Mouse (Mus musculus): ENCODE measurements around the gene Exoc4. TPM values are rescaled to one million over a fixed set of nuclear protein-coding genes. Genes with fewer than 3 reads are reported as not detected.

The Exoc4 gene
- polyA plus RNA-seq, 1 experiment from 2014 or later, result 28.7 TPM

GRCm38 (mm10) chr6:33502388-33502787 is 253.5 kb downstream of the Exoc4 start:
- no peak overlapping the region for H3K4me2 ChIP-seq (ENCODE audit: low read depth, severe bottlenecking)
- no peaks in the 10 kb centered on the region for H3K27me3 ChIP-seq (ENCODE audit: control insufficient read depth, insufficient read depth, low read length)
- H3K9ac ChIP-seq (ENCODE audit: low read length), result no peak overlapping the region
- H3K36me3 ChIP-seq (ENCODE audit: control insufficient read depth, insufficient read depth, low read length), result no peaks in the 10 kb centered on the region
- no peak for DNase-seq (ENCODE audit: low spot score)
- 86% methylated on average over 4 of the region's 4 CpGs for WGBS
- no peaks in the 10 kb centered on the region for H3K4me1 ChIP-seq (ENCODE audit: control insufficient read depth, insufficient read depth, low read length)
- ATAC-seq (ENCODE audit: insufficient number of reproducible peaks, low FRiP score, low TSS enrichment, low read depth), result no peak
- no peak overlapping the region for H3K27ac ChIP-seq (replicated peaks; ENCODE audit: low read depth, low read length)
- no peak overlapping the region for H3K4me3 ChIP-seq (ENCODE audit: low read depth, low read length)
- no peaks in the 10 kb centered on the region for H3K9me3 ChIP-seq (ENCODE audit: control insufficient read depth, low read length)

GRCm38 (mm10) chr6:33503381-33503780 is 254.5 kb downstream of the Exoc4 start:
- H3K9me3 ChIP-seq (ENCODE audit: control insufficient read depth, low read length), result no peaks in the 10 kb centered on the region
- 89% methylated on average over 3 of the region's 3 CpGs for WGBS
- no peak overlapping the region for H3K4me2 ChIP-seq (ENCODE audit: low read depth, severe bottlenecking)
- no peak overlapping the region for H3K4me3 ChIP-seq (ENCODE audit: low read depth, low read length)
- no peak for ATAC-seq (ENCODE audit: insufficient number of reproducible peaks, low FRiP score, low TSS enrichment, low read depth)
- H3K36me3 ChIP-seq (ENCODE audit: control insufficient read depth, insufficient read depth, low read length), result no peaks in the 10 kb centered on the region
- DNase-seq (ENCODE audit: low spot score), result no peak
- no peak overlapping the region for H3K9ac ChIP-seq (ENCODE audit: low read length)
- no peak overlapping the region for H3K27ac ChIP-seq (replicated peaks; ENCODE audit: low read depth, low read length)
- no peaks in the 10 kb centered on the region for H3K4me1 ChIP-seq (ENCODE audit: control insufficient read depth, insufficient read depth, low read length)
- H3K27me3 ChIP-seq (ENCODE audit: control insufficient read depth, insufficient read depth, low read length), result no peaks in the 10 kb centered on the region

DNA sequence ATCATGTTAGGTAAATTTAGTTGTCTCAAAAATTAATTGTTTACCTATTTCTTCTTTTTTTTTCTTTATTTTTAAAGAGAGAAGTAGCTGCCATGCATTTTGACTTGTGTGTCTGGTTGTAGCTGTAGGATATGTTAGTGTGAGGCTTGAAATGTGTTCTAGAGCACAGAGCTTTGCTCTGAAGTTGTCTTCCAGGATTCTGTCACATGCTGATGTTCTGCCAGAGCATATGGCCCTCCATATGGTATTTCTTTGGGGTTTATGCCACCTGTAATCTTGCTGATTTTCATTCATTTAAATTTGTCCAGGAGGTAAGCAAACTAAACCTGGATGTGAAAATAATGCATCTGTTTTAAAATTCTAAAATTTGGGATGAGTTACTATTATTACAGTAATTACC is 258.2 kb downstream of the Exoc4 start:
- H3K9me3 ChIP-seq (ENCODE audit: control insufficient read depth, low read length), result no peaks in the 10 kb centered on the region

GRCm38 (mm10) chr6:33515391-33515790 is 266.5 kb downstream of the Exoc4 start:
- H3K36me3 ChIP-seq (ENCODE audit: control insufficient read depth, insufficient read depth, low read length), result no peaks in the 10 kb centered on the region
- no peaks in the 10 kb centered on the region for H3K27me3 ChIP-seq (ENCODE audit: control insufficient read depth, insufficient read depth, low read length)
- ATAC-seq (ENCODE audit: insufficient number of reproducible peaks, low FRiP score, low TSS enrichment, low read depth) (no peak), DNase-seq (ENCODE audit: low spot score) (no peak)
- no peaks in the 10 kb centered on the region for H3K4me1 ChIP-seq (ENCODE audit: control insufficient read depth, insufficient read depth, low read length)
- no peaks in the 10 kb centered on the region for H3K9me3 ChIP-seq (ENCODE audit: control insufficient read depth, low read length)
- no peak overlapping the region for H3K4me2 ChIP-seq (ENCODE audit: low read depth, severe bottlenecking)
- H3K9ac ChIP-seq (ENCODE audit: low read length), result no peak overlapping the region
- 76% methylated on average over 4 of the region's 4 CpGs for WGBS
- no peak overlapping the region for H3K27ac ChIP-seq (replicated peaks; ENCODE audit: low read depth, low read length)
- H3K4me3 ChIP-seq (ENCODE audit: low read depth, low read length), result no peak overlapping the region

More for the DNA sequence above, 258.2 kb downstream of the Exoc4 start:
- DNase-seq (ENCODE audit: low spot score) (no peak), ATAC-seq (ENCODE audit: insufficient number of reproducible peaks, low FRiP score, low TSS enrichment, low read depth) (no peak)
- H3K4me2 ChIP-seq (ENCODE audit: low read depth, severe bottlenecking), result no peak overlapping the region
- H3K36me3 ChIP-seq (ENCODE audit: control insufficient read depth, insufficient read depth, low read length), result no peaks in the 10 kb centered on the region
- H3K27me3 ChIP-seq (ENCODE audit: control insufficient read depth, insufficient read depth, low read length), result no peaks in the 10 kb centered on the region
- no peak overlapping the region for H3K4me3 ChIP-seq (ENCODE audit: low read depth, low read length)
- H3K27ac ChIP-seq (replicated peaks; ENCODE audit: low read depth, low read length), result no peak overlapping the region
- no peaks in the 10 kb centered on the region for H3K4me1 ChIP-seq (ENCODE audit: control insufficient read depth, insufficient read depth, low read length)
- no peak overlapping the region for H3K9ac ChIP-seq (ENCODE audit: low read length)

DNA sequence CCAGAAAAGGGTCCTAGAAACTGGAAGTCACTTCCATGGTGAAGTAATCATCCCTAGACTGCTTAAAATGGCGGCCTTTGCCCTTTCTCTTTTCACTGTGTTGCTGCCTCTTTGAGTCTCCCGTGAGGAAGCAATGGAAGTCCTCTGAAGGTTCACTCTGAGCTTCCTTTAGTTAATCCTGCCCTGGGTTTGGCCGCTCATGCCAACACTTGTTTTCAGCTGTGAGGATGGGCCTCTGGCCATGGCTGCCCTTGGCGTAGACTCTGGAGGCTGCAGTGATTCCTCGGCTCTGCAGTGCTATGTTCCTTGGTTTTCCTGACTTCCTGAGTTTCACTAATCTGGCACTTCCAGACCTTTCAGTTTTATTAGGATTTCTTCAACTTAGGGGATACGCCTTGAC is 267.9 kb downstream of the Exoc4 start:
- no peaks in the 10 kb centered on the region for H3K9me3 ChIP-seq (ENCODE audit: control insufficient read depth, low read length)
- no peaks in the 10 kb centered on the region for H3K4me1 ChIP-seq (ENCODE audit: control insufficient read depth, insufficient read depth, low read length)
- no peaks in the 10 kb centered on the region for H3K36me3 ChIP-seq (ENCODE audit: control insufficient read depth, insufficient read depth, low read length)
- H3K4me3 ChIP-seq (ENCODE audit: low read depth, low read length), result no peak overlapping the region
- H3K27me3 ChIP-seq (ENCODE audit: control insufficient read depth, insufficient read depth, low read length), result no peaks in the 10 kb centered on the region
- H3K4me2 ChIP-seq (ENCODE audit: low read depth, severe bottlenecking), result no peak overlapping the region
- no peak overlapping the region for H3K9ac ChIP-seq (ENCODE audit: low read length)
- ATAC-seq (ENCODE audit: insufficient number of reproducible peaks, low FRiP score, low TSS enrichment, low read depth) (no peak), DNase-seq (ENCODE audit: low spot score) (no peak)
- WGBS, result 91% methylated on average over 6 of the region's 6 CpGs
- no peak overlapping the region for H3K27ac ChIP-seq (replicated peaks; ENCODE audit: low read depth, low read length)

DNA sequence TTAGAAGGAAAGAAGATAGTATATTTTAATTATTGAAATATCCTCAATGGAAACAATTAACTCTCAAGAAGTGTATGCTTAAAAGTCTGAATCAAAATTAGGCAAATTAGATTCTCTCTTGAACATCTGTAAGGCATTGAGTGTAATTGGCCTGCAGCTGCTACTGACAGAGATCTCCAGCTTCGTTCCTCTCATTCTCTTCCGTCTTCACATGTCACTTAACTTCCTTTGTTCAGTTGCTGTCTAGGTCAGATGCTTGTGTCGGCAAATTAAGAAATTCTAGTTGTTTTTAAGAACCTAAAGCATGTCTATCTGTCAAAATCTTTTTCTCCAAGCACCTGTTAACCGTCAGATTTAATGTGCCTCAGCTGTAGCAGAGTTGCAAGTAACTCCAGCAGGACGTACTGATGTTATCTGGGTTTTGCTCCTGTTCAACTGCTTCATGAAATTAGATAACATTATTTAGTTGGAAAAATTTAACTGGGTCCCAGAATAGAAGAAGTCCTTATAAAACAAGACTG is 269.1 kb downstream of the Exoc4 start:
- 16% methylated on average over 5 of the region's 5 CpGs for WGBS
- ATAC-seq (ENCODE audit: insufficient number of reproducible peaks, low FRiP score, low TSS enrichment, low read depth) (no peak), DNase-seq (ENCODE audit: low spot score) (no peak)
- no peak overlapping the region for H3K9ac ChIP-seq (ENCODE audit: low read length)
- H3K27me3 ChIP-seq (ENCODE audit: control insufficient read depth, insufficient read depth, low read length), result no peaks in the 10 kb centered on the region
- H3K27ac ChIP-seq (replicated peaks; ENCODE audit: low read depth, low read length), result no peak overlapping the region
- no peaks in the 10 kb centered on the region for H3K36me3 ChIP-seq (ENCODE audit: control insufficient read depth, insufficient read depth, low read length)
- no peaks in the 10 kb centered on the region for H3K9me3 ChIP-seq (ENCODE audit: control insufficient read depth, low read length)
- no peak overlapping the region for H3K4me2 ChIP-seq (ENCODE audit: low read depth, severe bottlenecking)
- H3K4me1 ChIP-seq (ENCODE audit: control insufficient read depth, insufficient read depth, low read length), result no peaks in the 10 kb centered on the region
- no peak overlapping the region for H3K4me3 ChIP-seq (ENCODE audit: low read depth, low read length)

- Histone ChIP-seq H3K36me3 (ENCODE audit: control insufficient read depth, insufficient read depth, low read length) (no peaks in the 10 kb centered on the region), H3K9me3 (ENCODE audit: control insufficient read depth, low read length) (no peaks in the 10 kb centered on the region), H3K4me3 (ENCODE audit: low read depth, low read length) (no peak overlapping the region), H3K27ac (replicated peaks; ENCODE audit: low read depth, low read length) (no peak overlapping the region), H3K4me2 (ENCODE audit: low read depth, severe bottlenecking) (no peak overlapping the region), H3K27me3 (ENCODE audit: control insufficient read depth, insufficient read depth, low read length) (no peaks in the 10 kb centered on the region), H3K4me1 (ENCODE audit: control insufficient read depth, insufficient read depth, low read length) (no peaks in the 10 kb centered on the region), H3K9ac (ENCODE audit: low read length) (no peak overlapping the region)
- WGBS, result 94% methylated on average over 7 of the region's 7 CpGs
- DNase-seq (ENCODE audit: low spot score) (no peak), ATAC-seq (ENCODE audit: insufficient number of reproducible peaks, low FRiP score, low TSS enrichment, low read depth) (no peak)
Observed at GRCm38 (mm10) chr6:33525695-33526366, 276.9 kb downstream of the Exoc4 start.

- no peak overlapping the region for H3K27ac ChIP-seq (replicated peaks; ENCODE audit: low read depth, low read length)
- H3K4me2 ChIP-seq (ENCODE audit: low read depth, severe bottlenecking), result no peak overlapping the region
- no peak overlapping the region for H3K9ac ChIP-seq (ENCODE audit: low read length)
- H3K4me3 ChIP-seq (ENCODE audit: low read depth, low read length), result no peak overlapping the region
- H3K36me3 ChIP-seq (ENCODE audit: control insufficient read depth, insufficient read depth, low read length), result no peaks in the 10 kb centered on the region
- ATAC-seq (ENCODE audit: insufficient number of reproducible peaks, low FRiP score, low TSS enrichment, low read depth) (no peak), DNase-seq (ENCODE audit: low spot score) (no peak)
- no peaks in the 10 kb centered on the region for H3K27me3 ChIP-seq (ENCODE audit: control insufficient read depth, insufficient read depth, low read length)
- H3K9me3 ChIP-seq (ENCODE audit: control insufficient read depth, low read length), result no peaks in the 10 kb centered on the region
- 76% methylated on average over 1 of the region's 1 CpGs for WGBS
- H3K4me1 ChIP-seq (ENCODE audit: control insufficient read depth, insufficient read depth, low read length), result no peaks in the 10 kb centered on the region
Observed at GRCm38 (mm10) chr6:33540356-33540755, 291.5 kb downstream of the Exoc4 start.

DNA sequence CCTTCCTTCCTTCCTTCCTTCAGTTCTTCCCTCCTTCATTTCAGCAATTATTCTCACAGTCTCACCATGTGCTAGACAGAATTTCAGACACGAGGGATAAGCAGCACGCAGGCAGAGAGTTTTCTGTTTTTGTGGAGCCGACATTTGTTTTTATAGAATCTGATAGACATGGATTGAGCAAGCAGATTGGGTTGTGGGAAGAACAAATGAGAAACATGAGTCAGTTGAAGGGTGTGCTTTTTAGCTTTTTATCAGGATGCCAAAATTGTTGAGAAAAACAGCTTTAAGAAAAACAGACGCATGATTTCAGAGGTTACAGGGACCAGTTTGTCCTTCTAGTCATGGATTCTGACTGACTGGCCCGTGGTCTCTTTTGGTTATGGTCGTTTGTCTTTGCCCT is 293.8 kb downstream of the Exoc4 start:
- Histone ChIP-seq H3K27ac (replicated peaks; ENCODE audit: low read depth, low read length) (no peak overlapping the region), H3K27me3 (ENCODE audit: control insufficient read depth, insufficient read depth, low read length) (no peaks in the 10 kb centered on the region), H3K4me2 (ENCODE audit: low read depth, severe bottlenecking) (no peak overlapping the region), H3K36me3 (ENCODE audit: control insufficient read depth, insufficient read depth, low read length) (no peaks in the 10 kb centered on the region), H3K9me3 (ENCODE audit: control insufficient read depth, low read length) (no peaks in the 10 kb centered on the region), H3K4me1 (ENCODE audit: control insufficient read depth, insufficient read depth, low read length) (no peaks in the 10 kb centered on the region), H3K9ac (ENCODE audit: low read length) (no peak overlapping the region), H3K4me3 (ENCODE audit: low read depth, low read length) (no peak overlapping the region)
- DNase-seq (ENCODE audit: low spot score) (no peak), ATAC-seq (ENCODE audit: insufficient number of reproducible peaks, low FRiP score, low TSS enrichment, low read depth) (no peak)
- 81% methylated on average over 6 of the region's 6 CpGs for WGBS

Measured in limb, embryonic 11.5 days (tissue).